Mouse (Mus musculus) heart, postnatal 0 days (tissue): ENCODE measurements around the gene Zswim5.

ENCODE experiments used
- CTCF ChIP-seq: IDR thresholded peaks from 2 replicates; pipeline ENCODE4 v1.5.1; 2016; ENCODE audit warnings: antibody characterized with exemption, control low read depth, low read depth
- EP300 ChIP-seq: IDR thresholded peaks from 2 replicates; pipeline ENCODE4 v1.6.1; 2016; ENCODE audit warnings: antibody characterized with exemption, low read depth

GRCm38 (mm10) chr4:116859711-116860110 is 17.5 kb upstream of the Zswim5 start:
- no peak for TF ChIP-seq CTCF
- TF ChIP-seq EP300: no peak
